Mouse (Mus musculus): ENCODE measurements around the gene Atrn. TPM values are rescaled to one million over a fixed set of nuclear protein-coding genes. Genes with fewer than 3 reads are reported as not detected.

Gene Atrn
- polyA plus RNA-seq, 2 experiments = 2.5 to 3.2 TPM

GRCm38 (mm10) chr2:130971030-130971429, 64.7 kb downstream of the Atrn start:
- DNase-seq (ENCODE audit: low read depth in 3 of 3, low spot score in 3 of 3) (no peak), ATAC-seq (ENCODE audit: insufficient read depth) (peak; percentile 21; the same call in 1 of the 2 replicates)
- H3K9ac ChIP-seq (replicated peaks) = peak overlapping the region; percentile 36; the same call in 1 of the 2 replicates
- peak overlapping the region; percentile 16; the same call in 1 of the 2 replicates for H3K4me2 ChIP-seq (ENCODE audit: low read depth)
- no peaks in the 10 kb centered on the region; the same call in 1 of the 2 replicates for H3K36me3 ChIP-seq (replicated peaks; ENCODE audit: control insufficient read depth, insufficient read depth, low read depth)
- 22% methylated on average over 4 of the region's 4 CpGs for WGBS (ENCODE audit: insufficient replicate concordance)
- H3K27me3 ChIP-seq (ENCODE audit: control insufficient read depth, insufficient read depth, low read length) = no peaks in the 10 kb centered on the region
- H3K4me3 ChIP-seq (ENCODE audit: insufficient read depth in 1 of 2, low read depth in 2 of 2, low read length in 2 of 2) = no peak overlapping the region
- no peak for TF ChIP-seq CTCF (IDR thresholded peaks at IDR 0.05; ENCODE audit: low read depth)
- peak; percentile 69 for TF ChIP-seq EP300 (IDR thresholded peaks at IDR 0.05; ENCODE audit: low read depth)
- H3K4me1 ChIP-seq (replicated peaks; ENCODE audit: control insufficient read depth in 2 of 2, insufficient read depth in 2 of 2, low read length in 1 of 2) = peaks cover 44 to 54% of the 10 kb centered on the region in 2 experiments
- H3K27ac ChIP-seq = peak overlapping the region; percentile 16
- no peaks in the 10 kb centered on the region for H3K9me3 ChIP-seq (ENCODE audit: control insufficient read depth, low read length)

- H3K36me3 ChIP-seq (replicated peaks; ENCODE audit: control insufficient read depth, insufficient read depth, low read depth) = no peaks in the 10 kb centered on the region; the same call in 1 of the 2 replicates
- ATAC-seq (ENCODE audit: insufficient read depth) = no peak
- no peaks in the 10 kb centered on the region for H3K9me3 ChIP-seq (ENCODE audit: control insufficient read depth, low read length)
- no peak overlapping the region for H3K9ac ChIP-seq (replicated peaks)
- whole genome bisulfite sequencing (ENCODE audit: insufficient replicate concordance) = 76% methylated on average over 4 of the region's 4 CpGs
- no peak overlapping the region for H3K4me2 ChIP-seq (ENCODE audit: low read depth)
- H3K27ac ChIP-seq = no peak overlapping the region
- H3K27me3 ChIP-seq (ENCODE audit: control insufficient read depth, insufficient read depth, low read length) = no peaks in the 10 kb centered on the region
- peaks cover 53 to 66% of the 10 kb centered on the region in 2 experiments for H3K4me1 ChIP-seq (replicated peaks; ENCODE audit: control insufficient read depth in 2 of 2, insufficient read depth in 2 of 2, low read length in 1 of 2)
- H3K4me3 ChIP-seq (ENCODE audit: insufficient read depth in 1 of 2, low read depth in 2 of 2, low read length in 2 of 2) = no peak overlapping the region
- DNase-seq (ENCODE audit: low read depth in 3 of 3, low spot score in 3 of 3) = no peak
- TF ChIP-seq CTCF (IDR thresholded peaks at IDR 0.05; ENCODE audit: low read depth) = no peak
- no peak for TF ChIP-seq EP300 (IDR thresholded peaks at IDR 0.05; ENCODE audit: low read depth)
These were observed 66.1 kb downstream of the Atrn start for GRCm38 (mm10) chr2:130972386-130972785.

- TF ChIP-seq CTCF (IDR thresholded peaks at IDR 0.05; ENCODE audit: low read depth) = no peak
- TF ChIP-seq EP300 (IDR thresholded peaks at IDR 0.05; ENCODE audit: low read depth) = peak; percentile 95
- Histone ChIP-seq H3K27me3 (ENCODE audit: control insufficient read depth, insufficient read depth, low read length) (no peaks in the 10 kb centered on the region), H3K9me3 (ENCODE audit: control insufficient read depth, low read length) (no peaks in the 10 kb centered on the region), H3K4me3 (ENCODE audit: insufficient read depth in 1 of 2, low read depth in 2 of 2, low read length in 2 of 2) (no peak overlapping the region), H3K36me3 (replicated peaks; ENCODE audit: control insufficient read depth, insufficient read depth, low read depth) (no peaks in the 10 kb centered on the region; the same call in 1 of the 2 replicates), H3K4me1 (replicated peaks; ENCODE audit: control insufficient read depth in 2 of 2, insufficient read depth in 2 of 2, low read length in 1 of 2) (peaks cover 70 to 80% of the 10 kb centered on the region in 2 experiments), H3K27ac (peak overlapping the region; percentile 87), H3K4me2 (ENCODE audit: low read depth) (peak overlapping the region; percentile 56), H3K9ac (replicated peaks) (peak overlapping the region; percentile 36; the same call in 1 of the 2 replicates)
- WGBS (ENCODE audit: insufficient replicate concordance) = 14% methylated on average over 1 of the region's 1 CpGs
- peak; percentile 75 to 84 (median 83) for DNase-seq (ENCODE audit: low read depth in 3 of 3, low spot score in 3 of 3)
- ATAC-seq (ENCODE audit: insufficient read depth) = peak; percentile 83
These were observed 68.6 kb downstream of the Atrn start for GRCm38 (mm10) chr2:130974928-130975327.

- H3K4me1 ChIP-seq (replicated peaks; ENCODE audit: control insufficient read depth in 2 of 2, insufficient read depth in 2 of 2, low read length in 1 of 2) = peaks cover 49 to 61% of the 10 kb centered on the region in 2 experiments
- peak overlapping the region; percentile 23 for H3K9ac ChIP-seq (replicated peaks)
- H3K27ac ChIP-seq = peak overlapping the region; percentile 89
These were observed 71.3 kb downstream of the Atrn start for GRCm38 (mm10) chr2:130977589-130977988.

GRCm38 (mm10) chr2:130978058-130978847, 72.0 kb downstream of the Atrn start:
- H3K4me2 ChIP-seq (ENCODE audit: low read depth) = peak overlapping the region; percentile 58
- TF ChIP-seq CTCF (IDR thresholded peaks at IDR 0.05; ENCODE audit: low read depth) (no peak), EP300 (IDR thresholded peaks at IDR 0.05; ENCODE audit: low read depth) (peak; percentile 17; the same call in 1 of the 2 replicates)
- no peaks in the 10 kb centered on the region for H3K27me3 ChIP-seq (ENCODE audit: control insufficient read depth, insufficient read depth, low read length)
- peaks cover 47 to 58% of the 10 kb centered on the region in 2 experiments for H3K4me1 ChIP-seq (replicated peaks; ENCODE audit: control insufficient read depth in 2 of 2, insufficient read depth in 2 of 2, low read length in 1 of 2)
- ATAC-seq (ENCODE audit: insufficient read depth) (peak; percentile 72), DNase-seq (ENCODE audit: low read depth in 3 of 3, low spot score in 3 of 3) (peak in 2 of 3 experiments; percentile 42 to 46)
- peak overlapping the region; percentile 89 for H3K27ac ChIP-seq
- no peak overlapping the region for H3K4me3 ChIP-seq (ENCODE audit: insufficient read depth in 1 of 2, low read depth in 2 of 2, low read length in 2 of 2)
- H3K36me3 ChIP-seq (replicated peaks; ENCODE audit: control insufficient read depth, insufficient read depth, low read depth) = no peaks in the 10 kb centered on the region; the same call in 1 of the 2 replicates
- H3K9me3 ChIP-seq (ENCODE audit: control insufficient read depth, low read length) = no peaks in the 10 kb centered on the region
- WGBS (ENCODE audit: insufficient replicate concordance) = 28% methylated on average over 10 of the region's 10 CpGs
- peak overlapping the region; percentile 23 for H3K9ac ChIP-seq (replicated peaks)

More at GRCm38 (mm10) chr2:130977589-130977988, 71.3 kb downstream of the Atrn start:
- Histone ChIP-seq H3K4me3 (ENCODE audit: insufficient read depth in 1 of 2, low read depth in 2 of 2, low read length in 2 of 2) (no peak overlapping the region), H3K9me3 (ENCODE audit: control insufficient read depth, low read length) (no peaks in the 10 kb centered on the region), H3K36me3 (replicated peaks; ENCODE audit: control insufficient read depth, insufficient read depth, low read depth) (no peaks in the 10 kb centered on the region; the same call in 1 of the 2 replicates), H3K4me2 (ENCODE audit: low read depth) (peak overlapping the region; percentile 58), H3K27me3 (ENCODE audit: control insufficient read depth, insufficient read depth, low read length) (no peaks in the 10 kb centered on the region)
- no peak for TF ChIP-seq CTCF (IDR thresholded peaks at IDR 0.05; ENCODE audit: low read depth)
- peak; percentile 86 for TF ChIP-seq EP300 (IDR thresholded peaks at IDR 0.05; ENCODE audit: low read depth)
- ATAC-seq (ENCODE audit: insufficient read depth) (peak; percentile 81), DNase-seq (ENCODE audit: low read depth in 3 of 3, low spot score in 3 of 3) (peak; percentile 63 to 75 (median 74))

Measured in liver, embryonic 14.5 days (tissue).